Comparison of ENCODE assay signal across 9 mouse cellular contexts in the genomic region with DNA sequence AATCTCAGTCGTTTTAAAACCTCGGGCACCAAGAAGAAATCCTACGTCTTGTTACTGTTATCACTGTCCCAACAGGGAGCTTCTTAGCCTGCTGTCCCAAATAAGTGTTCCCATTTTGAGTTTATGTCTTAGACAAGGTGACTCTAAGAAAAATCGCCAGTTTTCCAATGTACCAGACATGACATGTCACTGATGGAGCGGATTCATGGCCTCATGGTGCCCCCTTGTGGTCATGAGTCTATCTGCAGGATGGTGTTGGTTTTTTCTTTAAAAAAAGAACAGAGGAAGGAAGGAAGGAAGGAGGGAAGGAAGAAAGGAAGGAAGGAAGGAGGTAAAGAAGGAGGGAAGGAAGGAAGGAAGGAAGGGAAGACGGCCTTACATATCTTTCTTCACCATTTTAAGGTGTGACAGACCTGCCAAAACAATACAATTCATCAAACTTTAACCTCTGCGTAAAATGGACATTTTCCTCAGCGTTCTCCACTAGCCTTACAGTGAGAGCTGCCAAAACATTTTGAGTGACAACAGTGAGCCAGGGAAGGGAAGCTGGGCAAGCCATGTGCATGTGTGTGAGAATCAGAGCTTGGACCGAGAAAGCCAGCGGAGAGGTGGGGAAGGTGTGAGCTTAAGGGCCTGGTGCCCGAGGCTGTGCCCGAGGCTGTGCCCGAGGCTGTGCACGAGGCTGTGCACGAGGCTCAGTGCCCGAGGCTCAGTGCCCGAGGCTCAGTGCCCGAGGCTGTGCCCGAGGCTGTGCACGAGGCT. TPM values are rescaled to one million over a fixed set of nuclear protein-coding genes. Genes with fewer than 3 reads are reported as not detected.
DNase-seq lines count a peak whose midpoint lies in the region; ATAC-seq and TF ChIP-seq lines count a peak whose summit lies in the region.
"Had no signal": no experiment of that assay in that cellular context is flagged by ENCODE, and none has a peak within 500 bp of the region (broad histone marks: within the 10 kb centered on the region; RNA-seq: fewer than 3 reads in every experiment).

No protein-coding gene starts in this region.

- no peak for ATAC-seq in midbrain, postnatal 0 days (ENCODE audit: low FRiP score)

- peak; percentile 78 for DNase-seq in testis, postnatal 10 days (ENCODE audit: low spot score)
- DNase-seq in testis, postnatal 14 days (ENCODE audit: low spot score), result no peak
- peak; percentile 60 to 69 for DNase-seq in adrenal gland, adult 18-20 months (ENCODE audit: low spot score in 2 of 2)
- DNase-seq in heart, postnatal 36 days, result peak; percentile 60 to 76
- DNase-seq in left cerebral cortex, postnatal 25 days (ENCODE audit: low spot score in 2 of 2), result peak; percentile 70 to 74
- DNase-seq in midbrain, postnatal 0 days (ENCODE audit: low spot score), result peak; percentile 88
- peak; percentile 74 for DNase-seq in thymus, postnatal 4 days

- H3K27ac ChIP-seq in cortical plate, adult 2 months (ENCODE audit: insufficient read depth, low read length), result no peak overlapping the region
- H3K27ac ChIP-seq in midbrain, postnatal 0 days (ENCODE audit: low read depth, low read length), result no peak overlapping the region
- H3K27ac ChIP-seq: neural tube, embryonic 13.5 days had no signal

- no peak overlapping the region for H3K4me2 ChIP-seq in midbrain, postnatal 0 days (ENCODE audit: low read depth, low read length, poor library complexity, severe bottlenecking)
- H3K4me2 ChIP-seq: neural tube, embryonic 13.5 days had no signal

- intact Hi-C loops in heart, postnatal 36 days (cut with DNase I), result loop anchor here (1.0 to 10.0 kb wide), 5 partner anchors 114 to 1211 kb away; a partner anchor contains a TSS
- intact Hi-C loops in left cerebral cortex, postnatal 25 days (cut with DNase I), result loop anchor here (1.0 to 10.0 kb wide), 3 partner anchors 201 to 1221 kb away; no protein-coding TSS in a partner anchor

- H3K27me3 ChIP-seq in midbrain, postnatal 0 days (ENCODE audit: insufficient read depth, low read length), result peaks cover 8% of the 10 kb centered on the region; the same call in 1 of the 2 replicates

- no peak overlapping the region for H3K9ac ChIP-seq in midbrain, postnatal 0 days (replicated peaks; ENCODE audit: low read length, poor library complexity, severe bottlenecking)
- H3K9ac ChIP-seq: neural tube, embryonic 13.5 days had no signal

- 69% methylated on average over 20 of the region's 20 CpGs for WGBS in midbrain, postnatal 0 days

- no peaks in the 10 kb centered on the region for H3K4me1 ChIP-seq in cortical plate, adult 2 months (ENCODE audit: control insufficient read depth, insufficient read depth, low read length)
- H3K4me1 ChIP-seq in midbrain, postnatal 0 days (ENCODE audit: insufficient read depth, low read length), result no peaks in the 10 kb centered on the region
- H3K4me1 ChIP-seq: neural tube, embryonic 13.5 days had no signal

- TF ChIP-seq POLR2A in cortical plate, adult 2 months (IDR thresholded peaks at IDR 0.05; ENCODE audit: extremely low read depth, insufficient read depth, low read length), result no peak

- peak; percentile 94 for TF ChIP-seq CTCF in cortical plate, adult 2 months (IDR thresholded peaks at IDR 0.05; ENCODE audit: extremely low read depth, insufficient read depth, low read length)
- peak; percentile 99 for TF ChIP-seq CTCF in midbrain, postnatal 0 days (IDR thresholded peaks at IDR 0.05)

- no peaks in the 10 kb centered on the region for H3K36me3 ChIP-seq in midbrain, postnatal 0 days (ENCODE audit: insufficient read depth, low read length)
- H3K36me3 ChIP-seq: neural tube, embryonic 13.5 days had no signal

- no peak overlapping the region for H3K4me3 ChIP-seq in cortical plate, adult 2 months (ENCODE audit: insufficient read depth, low read length)
- no peak overlapping the region for H3K4me3 ChIP-seq in midbrain, postnatal 0 days (ENCODE audit: low read depth, low read length)
- H3K4me3 ChIP-seq: neural tube, embryonic 13.5 days had no signal

- H3K9me3 ChIP-seq in midbrain, postnatal 0 days (ENCODE audit: low read length), result no peaks in the 10 kb centered on the region
- H3K9me3 ChIP-seq: neural tube, embryonic 13.5 days had no signal

RNA-seq across cellular contexts. Expression of a gene that starts 42.6 kb away (rescaled TPM):
- 10 to 100 TPM; 87.4 to 92.1 TPM for total RNA-seq in adrenal gland, adult 18-20 months (2021)
- 31.4 and 32.5 TPM in 2 replicates for polyA plus RNA-seq in cortical plate, adult 2 months (2012; rRNA removed)
- 10 to 100 TPM; 46.4 to 47.8 TPM for total RNA-seq in heart, postnatal 36 days (2021)
- total RNA-seq in left cerebral cortex, postnatal 25 days (2021), result 10 to 100 TPM; 71.3 to 80.3 TPM
- 32.7 and 39.0 TPM in 2 replicates for total RNA-seq in midbrain, postnatal 0 days (2014; rRNA removed)
- polyA plus RNA-seq in midbrain, postnatal 0 days (2015; fragmentation: Nextera tagmentation; extraction: Ambion mirVana), result 8.4 and 10.0 TPM in 2 replicates
